Mouse (Mus musculus) lung, postnatal 4 days (tissue): ENCODE data around the gene Vmn1r183.
"Not testable (repeated sequence)": the region's sequence is repeated elsewhere in the genome, so short reads cannot be mapped to it uniquely, and the experiment has no call there.

ENCODE experiments used
- DNase-seq, 2 experiments: peaks; one replicate each; pipeline ENCODE4 v3.0.0; 2021

The Vmn1r183 gene

DNA sequence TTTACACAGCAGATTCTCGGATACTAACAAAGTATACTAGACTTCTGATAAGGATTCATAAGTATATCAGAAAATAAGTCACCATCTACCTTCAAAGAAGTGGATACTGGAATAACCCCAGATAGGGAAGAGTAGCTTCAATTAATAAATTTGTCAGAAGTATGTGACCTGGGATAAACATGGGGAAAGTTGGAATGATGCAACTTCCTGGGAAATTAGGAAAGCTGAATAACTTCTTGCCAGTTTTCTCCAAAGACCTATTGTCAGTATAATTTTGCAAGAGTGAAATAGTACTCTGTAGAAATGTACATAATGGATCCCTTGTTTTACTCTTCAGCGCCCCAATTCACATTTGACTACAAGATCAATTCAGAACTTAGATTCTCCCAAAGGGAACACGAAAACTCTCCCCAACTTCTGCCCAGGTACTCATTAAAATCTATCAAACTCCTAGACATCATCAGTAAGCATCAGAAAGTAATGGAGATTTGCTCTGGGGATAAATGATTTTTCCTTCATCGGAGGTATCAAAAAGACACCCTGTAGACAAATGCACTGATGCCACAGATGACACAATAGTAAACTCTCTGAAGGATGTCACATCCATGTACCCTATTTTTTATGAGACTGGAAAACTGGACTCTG is at the start of gene Vmn1r183:
Gene Vmn1r183, plus strand, starts transcription at position 595 of the 645 bp plus-strand sequence.
- DNase-seq, result no peak

DNA sequence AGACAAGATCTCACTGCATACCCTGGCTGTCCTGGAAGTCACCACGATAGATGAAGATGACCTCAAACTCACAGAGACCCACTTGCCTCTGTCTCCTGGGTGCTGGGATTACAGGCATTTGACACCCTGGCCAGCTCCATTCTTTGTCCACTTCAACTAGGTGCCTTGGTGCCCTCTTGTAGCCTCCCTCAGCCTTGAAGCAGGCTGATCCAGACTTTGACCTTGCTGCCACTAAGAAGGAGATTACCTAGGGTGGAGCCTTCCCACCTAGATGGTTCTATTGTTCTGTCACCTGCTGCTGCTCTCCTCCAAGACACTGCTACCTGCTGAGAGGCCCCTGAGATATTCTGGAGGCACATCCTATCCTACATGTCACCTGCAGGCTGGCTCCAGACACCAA is 21.4 kb downstream of the Vmn1r183 start:
- not testable (repeated sequence) for DNase-seq

DNA sequence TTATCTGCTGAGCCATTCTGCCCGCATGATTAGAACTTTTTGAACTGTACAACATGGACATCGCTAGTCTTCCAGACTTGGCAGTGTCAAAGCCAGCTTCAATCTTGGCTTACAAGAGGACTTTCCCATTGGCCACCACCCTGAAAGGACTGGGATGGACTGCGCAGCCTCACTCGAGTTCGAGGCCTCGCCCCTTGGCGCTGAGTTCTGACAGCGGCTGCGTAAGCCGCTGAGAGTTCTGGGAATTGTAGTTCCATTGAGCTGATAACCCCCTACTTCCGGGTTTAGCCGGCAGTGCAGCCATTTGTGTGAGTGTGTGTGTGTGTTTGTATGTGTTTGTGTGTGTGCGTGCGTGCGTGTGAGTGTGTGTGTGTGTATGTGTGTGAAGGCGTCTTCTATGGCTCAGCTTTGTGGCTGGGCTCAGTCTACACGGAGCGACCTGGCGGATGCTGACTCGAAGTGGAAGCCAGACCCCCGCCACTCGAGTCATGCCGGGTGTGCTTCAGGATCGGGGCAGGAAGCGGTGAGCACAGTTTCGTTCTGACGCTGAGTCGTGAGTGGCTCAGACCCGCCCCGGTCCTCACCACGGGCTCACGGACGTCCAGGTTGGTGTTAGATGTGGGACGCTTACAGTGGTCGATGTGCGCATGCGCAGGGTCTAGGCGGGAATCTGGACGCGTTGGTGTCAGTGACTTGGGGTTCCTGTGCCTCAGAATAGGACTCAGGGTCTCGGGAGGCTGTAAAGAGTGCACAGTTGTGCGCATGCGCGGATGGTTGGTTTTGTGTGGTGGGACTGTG is 28.8 kb downstream of the Vmn1r183 start, which contains the start of gene Zfp180:
Gene Zfp180, plus strand, starts transcription at position 291 of the 798 bp plus-strand sequence.
- peak; percentile 96 to 98 for DNase-seq

DNA sequence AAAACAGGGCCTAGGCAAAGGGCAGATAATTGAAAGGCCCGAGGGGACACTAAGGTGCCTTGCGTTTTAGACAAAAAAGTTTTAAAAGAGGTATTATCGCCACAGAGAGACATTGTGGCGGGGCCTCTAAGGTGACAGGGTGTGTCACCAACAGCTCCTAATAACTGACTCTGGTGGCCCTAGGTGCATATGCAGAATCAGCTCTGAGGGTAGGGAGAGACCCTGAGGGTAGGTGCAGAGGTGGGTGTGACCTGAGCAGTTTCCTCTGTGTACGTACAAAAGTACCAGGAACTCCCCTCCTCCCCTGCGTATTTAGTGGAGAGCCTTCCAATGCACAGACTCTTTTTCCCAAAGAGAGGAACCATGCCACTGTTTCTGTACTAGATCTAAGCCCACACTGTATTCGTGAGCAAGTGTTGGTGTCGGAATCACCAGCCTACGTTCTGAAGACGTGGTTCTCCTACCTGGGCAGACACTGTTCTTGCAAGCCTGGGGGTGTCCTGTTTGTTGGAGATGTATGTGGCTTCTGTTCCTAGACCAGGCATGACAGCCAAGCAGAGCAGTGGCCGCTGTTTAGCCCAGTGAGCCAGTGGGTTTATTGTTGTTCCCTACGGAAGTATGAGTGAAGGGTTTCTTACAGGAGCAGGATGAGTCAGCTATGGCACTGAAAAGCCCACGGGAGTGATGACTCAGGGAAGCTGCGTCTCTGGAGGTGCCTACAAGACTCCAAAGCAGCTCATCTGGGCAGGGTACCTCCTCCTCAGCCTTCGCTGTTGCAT is 29.6 kb downstream of the Vmn1r183 start:
- DNase-seq, result no peak

DNA sequence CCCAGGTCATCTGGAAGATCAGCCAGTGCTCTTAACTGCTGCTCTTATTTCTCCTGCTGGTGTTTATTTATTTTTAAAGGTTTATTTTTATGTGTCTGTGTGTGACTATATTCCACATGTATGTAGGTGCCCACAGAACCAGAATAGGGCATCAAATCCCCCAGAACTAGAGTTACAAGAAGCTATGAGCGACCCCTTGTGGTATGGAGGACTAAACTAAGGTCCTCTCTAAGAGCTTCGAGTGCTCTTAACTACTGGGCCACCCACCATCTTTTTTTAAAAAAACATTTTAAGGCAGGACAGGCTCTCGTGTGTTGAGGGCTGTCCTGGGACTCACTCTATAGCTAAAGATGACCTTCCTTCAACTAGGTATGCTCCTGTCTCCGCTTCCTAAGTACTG is 33.8 kb downstream of the Vmn1r183 start:
- DNase-seq, result no peak

DNA sequence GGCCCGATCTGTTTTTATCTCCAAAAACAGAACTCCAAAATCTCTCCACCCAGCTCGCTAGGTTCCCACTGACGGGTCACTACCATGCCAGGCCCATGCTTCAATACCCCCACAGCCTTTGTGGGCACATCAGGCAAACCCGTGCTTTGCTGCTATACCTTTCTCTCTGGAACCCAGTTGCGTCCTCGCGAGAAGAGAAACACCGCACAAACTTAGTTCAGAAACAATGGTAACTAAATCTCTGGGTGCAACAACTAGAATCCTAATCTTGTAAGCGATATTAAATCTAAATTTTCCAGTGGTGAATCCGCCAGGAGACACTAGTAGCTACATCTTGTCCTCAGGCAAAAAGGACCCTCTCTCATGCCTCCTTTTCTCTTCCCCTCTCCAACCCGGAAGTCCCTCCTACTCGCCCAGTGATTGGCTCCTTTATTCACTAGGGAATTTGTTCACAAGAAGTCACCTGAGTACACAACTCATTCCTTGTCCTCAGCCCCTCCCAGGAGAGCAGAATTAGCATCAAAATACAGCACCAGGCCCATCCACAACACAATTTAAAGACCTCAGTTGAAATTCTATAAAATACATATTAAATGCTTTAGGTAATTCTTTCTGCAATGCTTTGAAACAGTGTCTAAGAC is 34.6 kb downstream of the Vmn1r183 start:
- no peak for DNase-seq

DNA sequence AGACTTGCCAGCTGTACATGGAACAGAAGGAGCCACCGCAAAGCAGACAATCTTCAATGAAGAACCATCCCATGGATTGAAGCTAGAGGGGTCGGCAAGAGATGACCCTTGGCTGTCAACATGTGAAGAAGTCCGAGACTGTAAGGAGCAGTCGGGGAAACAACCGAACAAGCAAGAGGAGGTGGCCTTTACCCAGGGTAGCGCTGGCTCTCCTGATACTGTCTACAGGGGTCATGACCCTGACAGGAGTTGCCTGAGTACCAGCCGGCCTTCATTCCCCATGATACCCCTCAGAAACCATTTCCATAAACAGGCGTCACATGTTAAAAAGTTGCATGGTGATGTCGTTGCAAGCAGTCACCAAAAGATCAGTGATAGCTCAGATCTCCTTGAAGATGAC is 51.3 kb downstream of the Vmn1r183 start:
- no peak for DNase-seq

DNA sequence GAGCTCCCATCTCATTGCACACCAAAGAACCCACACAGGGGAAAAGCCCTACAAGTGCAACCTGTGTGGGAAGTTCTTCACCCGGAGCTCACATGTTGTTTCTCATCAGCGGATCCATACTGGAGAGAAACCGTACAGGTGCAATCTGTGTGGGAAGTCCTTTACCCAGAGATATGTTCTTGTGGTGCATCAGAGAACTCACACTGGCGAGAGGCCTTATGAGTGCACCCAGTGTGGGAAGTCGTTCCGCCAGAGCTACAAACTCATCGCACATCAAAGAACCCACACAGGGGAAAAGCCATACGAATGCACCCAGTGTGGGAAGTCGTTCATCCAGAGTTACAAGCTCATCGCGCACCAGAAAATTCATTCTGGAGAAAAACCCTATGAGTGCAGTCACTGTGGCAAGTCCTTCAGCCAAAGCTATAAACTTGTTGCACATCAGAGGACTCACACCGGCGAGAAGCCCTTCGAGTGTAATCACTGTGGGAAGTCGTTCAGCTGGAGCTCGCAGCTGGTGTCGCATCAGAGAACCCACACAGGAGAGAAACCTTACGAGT is 52.2 kb downstream of the Vmn1r183 start:
- no peak for DNase-seq

DNA sequence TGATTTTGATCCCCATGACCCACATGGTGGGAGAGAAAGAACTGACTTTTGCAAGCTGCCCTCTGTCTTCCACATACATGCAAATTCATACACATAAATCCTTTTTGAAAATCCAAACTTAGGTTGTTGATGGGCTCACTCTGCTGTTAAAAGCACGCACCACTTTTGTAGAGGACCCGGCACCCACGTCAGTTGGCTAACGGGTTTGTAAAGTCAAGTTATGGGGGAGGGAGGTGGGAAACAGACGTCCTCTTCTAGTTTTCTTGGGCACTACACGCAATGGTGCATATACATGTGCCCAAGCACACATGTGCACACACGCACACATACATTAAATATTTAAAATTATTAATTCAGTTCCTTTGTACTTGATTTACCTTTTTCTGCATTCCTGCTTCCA is 57.8 kb downstream of the Vmn1r183 start:
- no peak for DNase-seq

DNA sequence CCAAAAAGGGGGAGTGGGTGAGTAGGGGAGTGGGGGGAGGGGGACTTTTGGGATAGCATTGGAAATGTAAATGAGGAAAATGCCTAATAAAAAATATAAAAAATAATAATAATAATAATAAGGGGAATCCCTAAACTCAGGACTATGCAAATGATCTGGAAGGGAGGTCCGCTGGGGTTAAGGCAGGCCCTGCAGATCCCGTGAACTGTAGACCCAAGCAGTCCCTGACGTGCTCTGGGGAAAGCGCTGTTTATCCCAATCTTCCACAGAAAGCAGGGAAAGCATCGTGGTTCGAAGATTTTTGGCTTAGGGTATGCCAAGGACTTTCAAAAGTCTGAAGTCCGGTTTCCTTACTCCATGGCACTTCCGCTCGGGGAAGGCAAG is 58.7 kb downstream of the Vmn1r183 start:
- no peak for DNase-seq

DNA sequence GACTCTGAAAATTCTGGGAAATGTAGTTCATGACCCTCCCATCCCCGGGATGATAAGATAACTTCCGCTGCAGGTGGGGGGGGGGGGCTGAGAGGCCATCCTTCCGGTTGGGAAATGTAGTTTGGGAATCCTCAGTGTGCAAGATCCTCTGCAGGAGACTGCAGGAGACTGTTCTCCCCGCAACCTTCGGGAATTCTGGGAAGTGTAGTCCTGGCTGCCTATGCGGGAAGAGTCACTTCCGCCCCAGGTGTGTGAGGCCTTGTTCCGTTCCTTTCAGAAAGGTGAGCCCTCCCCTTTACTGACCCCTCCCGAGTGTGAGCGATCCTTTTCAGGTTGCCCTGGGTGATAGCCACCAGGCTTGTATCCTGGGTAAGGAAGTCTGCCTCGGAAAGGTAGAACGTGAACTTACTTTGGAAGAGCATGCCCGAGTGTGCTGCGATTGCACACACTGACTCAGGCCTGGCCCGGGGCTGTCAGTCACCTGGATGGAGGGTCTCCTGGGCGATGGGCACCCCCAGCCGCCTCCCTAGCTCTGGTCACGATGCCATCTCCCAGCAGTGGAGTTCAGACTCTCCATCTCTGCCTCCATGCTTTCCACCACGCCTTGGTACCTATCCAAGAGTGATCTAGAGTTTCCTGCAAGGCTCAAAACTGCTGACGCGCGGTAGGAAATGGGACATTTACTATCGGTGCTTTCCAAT is 59.3 kb downstream of the Vmn1r183 start, which contains the start of gene Zfp112:
Gene Zfp112, plus strand, starts transcription at position 159 of the 701 bp plus-strand sequence.
- DNase-seq, result peak; percentile 79 to 86

DNA sequence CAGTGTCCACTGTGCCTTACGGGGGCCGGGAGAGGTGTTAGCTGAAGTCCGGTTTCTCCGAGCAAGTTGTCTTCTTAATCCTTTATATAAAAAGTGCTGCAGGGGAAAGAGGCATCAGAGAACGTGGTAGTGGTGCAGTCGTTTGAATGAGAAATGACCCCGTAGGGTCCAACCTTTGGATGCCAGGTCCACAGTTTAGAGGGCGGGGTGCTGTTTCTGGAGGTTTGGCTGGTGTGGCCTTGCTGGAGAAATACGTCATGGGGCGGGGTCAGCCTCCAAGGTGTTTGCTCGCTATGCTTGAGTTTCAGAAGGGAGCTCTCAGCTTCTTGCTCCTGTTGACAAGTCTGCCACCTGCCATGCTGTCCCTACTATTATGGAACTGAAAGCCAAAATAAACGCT is 59.9 kb downstream of the Vmn1r183 start:
- peak; percentile 63 to 67 for DNase-seq
